Mouse (Mus musculus): Measurements from ENCODE around the gene Kdsr.
A peak's percentile ranks its signal among the peaks of the same experiment; 100 is the strongest.

The Kdsr gene

DNA sequence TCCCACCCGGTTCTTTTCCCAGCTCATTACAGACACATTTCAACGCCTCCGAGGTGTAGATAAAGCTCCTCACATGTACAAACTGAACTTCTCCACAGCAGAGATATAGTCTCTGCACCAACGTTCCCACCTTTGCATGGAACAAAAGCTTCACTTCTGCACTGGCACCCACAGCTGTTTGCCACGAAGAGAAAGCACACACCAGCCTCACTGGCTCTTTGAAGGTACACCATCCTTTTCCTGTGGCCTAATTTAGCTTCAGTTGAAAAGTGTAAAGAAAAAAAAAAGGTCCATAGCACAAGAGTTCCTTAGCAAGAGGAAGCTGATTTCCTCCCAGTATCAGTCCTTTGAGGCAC, 71.4 kb downstream of the Kdsr start:
- DNase-seq = peak; percentile 66

DNA sequence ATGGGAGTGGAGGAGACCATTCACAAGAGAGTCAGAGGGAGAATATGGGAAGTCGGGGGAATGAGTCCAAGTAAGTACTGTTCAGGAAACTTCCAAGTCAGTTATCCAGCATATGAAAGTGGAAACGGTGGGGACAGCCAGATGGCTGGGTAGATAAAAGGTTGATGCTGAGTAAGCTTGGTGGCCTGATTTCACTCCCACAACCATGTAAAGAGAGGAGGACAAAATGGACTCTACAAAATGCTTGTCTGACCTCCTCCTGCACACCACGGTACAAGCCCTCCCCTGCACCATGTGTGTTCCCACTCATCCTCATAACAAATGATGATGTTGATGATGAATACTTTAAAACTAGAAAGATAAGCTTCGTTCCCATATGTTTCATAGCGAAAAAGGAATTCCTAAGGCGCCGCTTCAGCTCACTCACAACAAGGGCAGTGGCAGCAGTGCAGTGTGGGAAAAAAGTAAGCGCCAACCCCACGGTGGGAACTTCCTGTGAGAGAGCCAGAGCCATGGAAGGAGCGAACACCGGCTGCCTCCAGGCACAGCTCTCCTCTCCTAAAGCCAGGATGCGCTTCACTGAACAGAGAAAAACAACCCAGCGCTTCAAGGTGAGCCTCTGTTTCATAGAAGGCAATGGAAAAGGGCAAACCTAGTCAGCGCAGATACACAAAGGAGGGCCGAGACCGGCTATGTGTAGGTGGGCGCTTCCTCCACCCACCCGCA, 71.9 kb downstream of the Kdsr start:
- DNase-seq = peak; percentile 55

DNA sequence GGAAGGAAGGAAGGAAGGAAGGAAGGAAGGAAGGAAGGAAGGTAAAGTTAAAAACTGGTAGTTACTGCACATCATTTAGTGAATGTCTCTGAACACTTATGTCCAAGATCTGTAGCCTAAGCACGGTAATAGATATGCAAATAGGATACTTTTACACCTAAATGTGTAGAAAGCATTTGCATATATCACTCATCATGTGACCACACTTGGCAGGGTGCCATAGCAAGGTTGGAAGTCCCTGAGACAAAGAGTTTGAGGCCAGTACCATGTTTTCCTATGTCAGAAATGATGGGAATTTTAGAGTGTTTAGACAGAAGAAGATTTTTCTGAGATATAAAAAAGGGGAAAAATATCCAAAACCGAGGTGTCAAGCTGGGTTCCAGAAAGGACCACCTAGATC, 73.8 kb downstream of the Kdsr start:
- no peak for DNase-seq

DNA sequence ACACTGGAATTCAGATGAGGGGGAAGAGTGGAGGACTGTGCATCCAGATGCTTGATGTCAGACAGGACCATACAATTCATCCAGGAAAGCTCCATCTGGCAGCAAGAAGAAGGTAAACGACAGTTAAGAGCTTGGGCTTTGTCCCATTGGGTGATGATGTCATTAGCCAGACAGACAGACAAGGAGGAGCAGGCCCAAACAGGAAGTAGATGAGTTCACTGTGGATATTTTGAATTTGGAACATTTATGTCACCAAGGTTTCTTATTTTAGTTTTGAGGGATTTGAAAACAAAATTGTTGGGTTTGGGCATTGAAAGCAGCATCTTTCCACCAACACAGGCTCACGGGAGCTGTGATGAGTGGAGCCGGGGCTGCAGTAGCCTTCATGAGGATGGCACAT, 75.0 kb downstream of the Kdsr start:
- no peak for DNase-seq

DNA sequence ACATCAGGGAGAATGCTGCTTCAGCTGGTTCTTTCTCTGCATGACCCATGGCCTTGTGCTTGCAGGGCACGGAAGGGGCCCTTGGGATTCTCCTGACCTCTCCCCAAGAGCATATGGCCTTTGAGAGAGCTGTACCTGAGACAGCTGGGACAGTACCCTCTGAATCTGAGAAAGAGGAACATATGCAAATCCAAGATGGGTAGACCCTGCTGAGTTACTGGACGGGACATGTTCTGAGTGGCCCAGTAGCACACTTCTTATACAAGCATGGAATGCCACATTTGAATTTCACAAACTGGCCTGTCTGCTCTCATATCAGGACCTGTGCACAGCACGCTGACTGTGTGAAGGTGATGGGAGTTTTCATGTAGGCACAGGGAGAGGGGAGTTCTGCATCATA, 76.7 kb downstream of the Kdsr start:
- no peak for DNase-seq

DNA sequence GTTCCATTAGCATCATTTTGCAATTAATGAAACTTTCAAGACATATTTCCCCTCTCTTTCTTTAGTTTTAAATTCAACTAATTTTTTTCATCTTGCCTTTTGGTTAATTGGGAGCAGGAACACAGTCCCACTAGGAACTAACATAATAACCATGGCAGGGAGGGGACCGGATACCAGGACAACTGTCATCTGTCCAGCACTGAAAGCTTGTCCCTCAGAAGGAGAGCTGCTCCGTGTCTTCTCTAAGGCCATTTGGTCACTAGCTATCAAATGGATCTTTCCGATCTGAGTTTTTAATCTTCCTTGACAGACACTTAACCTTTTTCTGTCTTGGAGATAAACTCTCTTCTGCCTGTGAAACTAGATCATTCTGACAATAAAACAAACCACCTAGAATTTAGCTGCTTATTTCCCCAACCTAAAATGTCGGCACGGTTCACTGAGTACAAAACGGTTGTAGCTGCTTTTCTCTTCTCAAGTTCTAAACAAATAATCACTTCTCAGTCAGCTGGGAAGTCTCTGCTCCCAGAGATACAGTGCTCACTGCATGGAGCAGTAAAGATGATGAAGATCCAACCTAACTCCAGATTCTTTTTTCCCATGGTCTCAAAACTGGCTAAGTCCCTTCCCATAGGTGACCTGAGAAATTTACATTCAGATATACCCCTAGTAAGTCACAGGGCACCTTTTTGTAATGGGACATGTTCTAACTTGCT, 79.6 kb downstream of the Kdsr start:
- no peak for DNase-seq

DNA sequence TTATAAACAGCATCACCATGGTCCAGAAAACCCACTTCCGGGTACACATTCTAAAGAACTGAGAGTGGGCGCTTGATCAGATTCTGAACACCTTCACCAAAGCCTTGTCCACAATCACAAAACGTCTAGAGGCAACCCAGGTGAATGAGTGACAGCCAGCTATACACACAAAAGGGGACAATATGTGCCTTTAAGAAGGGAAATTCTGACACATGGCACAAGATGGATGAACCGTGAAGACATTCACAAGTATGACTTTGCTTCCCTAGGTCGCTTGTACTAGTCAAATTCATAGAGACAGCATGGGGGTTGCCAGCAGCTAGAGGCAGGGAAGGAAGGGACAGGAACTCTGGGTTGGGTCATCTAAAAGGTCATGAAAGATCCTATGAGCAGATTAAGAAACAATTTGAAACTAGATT, 81.5 kb downstream of the Kdsr start:
- DNase-seq = no peak

Measured in thymus, postnatal 25 days (tissue).